Mouse (Mus musculus): ENCODE results near the gene Tln1. TPM values are rescaled to one million over a fixed set of nuclear protein-coding genes. Genes with fewer than 3 reads are reported as not detected.
A peak's percentile ranks its signal among the peaks of the same experiment; 100 is the strongest.

Tln1 gene
- polyA plus RNA-seq, 2 experiments = 30.1 to 39.7 TPM

DNA sequence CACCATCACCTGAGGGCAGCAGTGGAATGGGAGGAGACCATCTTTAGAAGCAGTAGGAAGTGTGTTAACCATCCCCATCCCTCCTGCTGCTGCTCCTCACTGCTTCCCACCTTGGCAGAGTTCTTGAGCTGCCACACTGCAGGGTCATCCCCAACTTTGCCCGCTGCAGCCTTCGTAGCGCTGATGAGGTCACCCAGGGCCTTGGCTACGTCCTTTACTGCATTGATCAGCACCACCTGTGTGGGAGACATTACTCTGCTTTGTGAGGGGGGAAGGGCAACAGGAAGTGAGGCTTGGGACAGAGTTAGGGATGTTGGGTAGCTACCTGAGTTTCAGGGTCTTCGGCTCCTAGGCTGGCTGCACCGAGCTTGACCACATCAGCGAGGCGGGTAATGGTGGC, 26.9 kb downstream of the Tln1 start:
- Histone ChIP-seq H3K36me3 (replicated peaks; ENCODE audit: control insufficient read depth, insufficient read depth, low read depth) (peaks cover 95% of the 10 kb centered on the region), H3K4me3 (ENCODE audit: insufficient read depth in 1 of 2, low read depth in 2 of 2, low read length in 2 of 2) (no peak overlapping the region), H3K9me3 (ENCODE audit: control insufficient read depth, low read length) (no peaks in the 10 kb centered on the region), H3K27me3 (ENCODE audit: control insufficient read depth, insufficient read depth, low read length) (no peaks in the 10 kb centered on the region), H3K4me1 (replicated peaks; ENCODE audit: control insufficient read depth in 2 of 2, insufficient read depth in 2 of 2, low read length in 1 of 2) (no peaks in the 10 kb centered on the region), H3K4me2 (ENCODE audit: low read depth) (no peak overlapping the region), H3K9ac (replicated peaks) (no peak overlapping the region), H3K27ac (no peak overlapping the region)
- WGBS (ENCODE audit: insufficient replicate concordance) = 90% methylated on average over 8 of the region's 8 CpGs
- no peak for DNase-seq (ENCODE audit: low read depth in 3 of 3, low spot score in 3 of 3)
- ATAC-seq (ENCODE audit: insufficient read depth) = no peak
- TF ChIP-seq EP300 (IDR thresholded peaks at IDR 0.05; ENCODE audit: low read depth) (no peak), CTCF (IDR thresholded peaks at IDR 0.05; ENCODE audit: low read depth) (no peak)

DNA sequence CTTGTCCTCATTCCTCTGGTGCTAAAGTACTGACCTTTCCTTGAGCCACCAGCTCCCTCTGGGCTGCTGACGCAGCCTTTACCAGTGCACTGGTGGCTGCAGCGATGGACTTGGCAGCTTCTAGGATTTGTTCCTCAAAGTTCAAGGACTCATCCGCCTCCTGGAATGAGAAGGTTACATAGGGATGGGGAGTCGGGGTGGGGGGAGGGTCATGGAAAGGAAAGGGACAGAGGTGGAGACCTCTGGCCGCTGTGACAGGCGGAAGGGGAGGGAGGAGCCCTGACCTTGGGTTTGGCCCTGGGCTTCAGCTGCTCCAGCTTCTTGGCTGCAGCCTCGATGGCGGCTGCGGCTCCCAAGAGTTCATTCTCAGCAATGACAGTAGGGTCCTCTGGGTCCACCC, 29.2 kb downstream of the Tln1 start:
- H3K27ac ChIP-seq = no peak overlapping the region
- TF ChIP-seq CTCF (IDR thresholded peaks at IDR 0.05; ENCODE audit: low read depth) (no peak), EP300 (IDR thresholded peaks at IDR 0.05; ENCODE audit: low read depth) (no peak)
- H3K4me2 ChIP-seq (ENCODE audit: low read depth) = no peak overlapping the region
- 90% methylated on average over 9 of the region's 9 CpGs for WGBS (ENCODE audit: insufficient replicate concordance)
- H3K9ac ChIP-seq (replicated peaks) = no peak overlapping the region
- DNase-seq (ENCODE audit: low read depth in 3 of 3, low spot score in 3 of 3) (no peak), ATAC-seq (ENCODE audit: insufficient read depth) (no peak)
- H3K4me3 ChIP-seq (ENCODE audit: insufficient read depth in 1 of 2, low read depth in 2 of 2, low read length in 2 of 2) = no peak overlapping the region
- no peaks in the 10 kb centered on the region for H3K9me3 ChIP-seq (ENCODE audit: control insufficient read depth, low read length)
- no peaks in the 10 kb centered on the region for H3K27me3 ChIP-seq (ENCODE audit: control insufficient read depth, insufficient read depth, low read length)
- H3K4me1 ChIP-seq (replicated peaks; ENCODE audit: control insufficient read depth in 2 of 2, insufficient read depth in 2 of 2, low read length in 1 of 2) = peaks cover 0 to 3% of the 10 kb centered on the region in 2 experiments; a peak in 1 of 4 replicates
- H3K36me3 ChIP-seq (replicated peaks; ENCODE audit: control insufficient read depth, insufficient read depth, low read depth) = peaks cover 73% of the 10 kb centered on the region

DNA sequence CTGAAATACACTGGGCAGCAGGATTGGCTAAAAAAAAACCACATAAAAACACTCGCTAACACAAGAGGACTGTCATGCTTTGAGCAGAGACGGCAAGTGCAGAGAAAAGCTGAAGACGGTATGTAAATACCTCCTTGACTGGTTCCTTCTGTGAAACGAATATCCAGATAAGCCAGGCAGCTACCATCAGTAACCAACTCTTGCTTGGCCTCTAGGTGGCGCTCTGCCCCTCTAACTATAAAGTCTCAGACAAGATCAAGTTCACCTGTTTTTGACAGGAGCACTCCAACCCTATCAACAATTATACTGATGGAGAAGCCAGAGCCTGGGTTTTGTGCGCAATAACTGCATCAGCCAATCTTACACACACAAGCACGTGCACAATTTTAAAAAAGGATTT, 31.9 kb downstream of the Tln1 start:
- ATAC-seq (ENCODE audit: insufficient read depth) (no peak), DNase-seq (ENCODE audit: low read depth in 3 of 3, low spot score in 3 of 3) (peak; percentile 68 to 71 (median 70))
- TF ChIP-seq CTCF (IDR thresholded peaks at IDR 0.05; ENCODE audit: low read depth) (peak; percentile 90), EP300 (IDR thresholded peaks at IDR 0.05; ENCODE audit: low read depth) (no peak)
- H3K36me3 ChIP-seq (replicated peaks; ENCODE audit: control insufficient read depth, insufficient read depth, low read depth) = peaks cover 47% of the 10 kb centered on the region
- no peak overlapping the region for H3K9ac ChIP-seq (replicated peaks)
- 18% methylated on average over 7 of the region's 7 CpGs for WGBS (ENCODE audit: insufficient replicate concordance)
- H3K4me1 ChIP-seq (replicated peaks; ENCODE audit: control insufficient read depth in 2 of 2, insufficient read depth in 2 of 2, low read length in 1 of 2) = peaks cover 0 to 3% of the 10 kb centered on the region in 2 experiments; a peak in 1 of 4 replicates
- no peak overlapping the region for H3K27ac ChIP-seq
- no peak overlapping the region for H3K4me3 ChIP-seq (ENCODE audit: insufficient read depth in 1 of 2, low read depth in 2 of 2, low read length in 2 of 2)
- peaks cover 5% of the 10 kb centered on the region for H3K27me3 ChIP-seq (ENCODE audit: control insufficient read depth, insufficient read depth, low read length)
- no peak overlapping the region for H3K4me2 ChIP-seq (ENCODE audit: low read depth)
- no peaks in the 10 kb centered on the region for H3K9me3 ChIP-seq (ENCODE audit: control insufficient read depth, low read length)

- TF ChIP-seq CTCF (IDR thresholded peaks at IDR 0.05; ENCODE audit: low read depth) (no peak), EP300 (IDR thresholded peaks at IDR 0.05; ENCODE audit: low read depth) (no peak)
- ATAC-seq (ENCODE audit: insufficient read depth) (no peak), DNase-seq (ENCODE audit: low read depth in 3 of 3, low spot score in 3 of 3) (no peak)
- Histone ChIP-seq H3K9me3 (ENCODE audit: control insufficient read depth, low read length) (no peaks in the 10 kb centered on the region), H3K9ac (replicated peaks) (no peak overlapping the region), H3K27me3 (ENCODE audit: control insufficient read depth, insufficient read depth, low read length) (peaks cover 10% of the 10 kb centered on the region), H3K4me1 (replicated peaks; ENCODE audit: control insufficient read depth in 2 of 2, insufficient read depth in 2 of 2, low read length in 1 of 2) (peaks cover 0 to 3% of the 10 kb centered on the region in 2 experiments; a peak in 1 of 4 replicates), H3K4me2 (ENCODE audit: low read depth) (no peak overlapping the region), H3K36me3 (replicated peaks; ENCODE audit: control insufficient read depth, insufficient read depth, low read depth) (peaks cover 42% of the 10 kb centered on the region), H3K4me3 (ENCODE audit: insufficient read depth in 1 of 2, low read depth in 2 of 2, low read length in 2 of 2) (no peak overlapping the region), H3K27ac (no peak overlapping the region)
- WGBS (ENCODE audit: insufficient replicate concordance) = 37% methylated on average over 8 of the region's 8 CpGs
Observed at GRCm38 (mm10) chr4:43530081-43530501, 32.4 kb downstream of the Tln1 start.

- H3K27ac ChIP-seq = no peak overlapping the region
- H3K9me3 ChIP-seq (ENCODE audit: control insufficient read depth, low read length) = no peaks in the 10 kb centered on the region
- no peak overlapping the region for H3K9ac ChIP-seq (replicated peaks)
- no peak for DNase-seq (ENCODE audit: low read depth in 3 of 3, low spot score in 3 of 3)
- H3K4me2 ChIP-seq (ENCODE audit: low read depth) = no peak overlapping the region
- 76% methylated on average over 9 of the region's 9 CpGs for WGBS (ENCODE audit: insufficient replicate concordance)
- no peak for ATAC-seq (ENCODE audit: insufficient read depth)
- H3K27me3 ChIP-seq (ENCODE audit: control insufficient read depth, insufficient read depth, low read length) = peaks cover 26% of the 10 kb centered on the region
- H3K36me3 ChIP-seq (replicated peaks; ENCODE audit: control insufficient read depth, insufficient read depth, low read depth) = peaks cover 26% of the 10 kb centered on the region
- H3K4me3 ChIP-seq (ENCODE audit: insufficient read depth in 1 of 2, low read depth in 2 of 2, low read length in 2 of 2) = no peak overlapping the region
- peaks cover 0 to 3% of the 10 kb centered on the region in 2 experiments; a peak in 1 of 4 replicates for H3K4me1 ChIP-seq (replicated peaks; ENCODE audit: control insufficient read depth in 2 of 2, insufficient read depth in 2 of 2, low read length in 1 of 2)
- TF ChIP-seq CTCF (IDR thresholded peaks at IDR 0.05; ENCODE audit: low read depth) = peak; percentile 52
- TF ChIP-seq EP300 (IDR thresholded peaks at IDR 0.05; ENCODE audit: low read depth) = no peak
Observed at GRCm38 (mm10) chr4:43528487-43528886, 34.0 kb downstream of the Tln1 start.

All from liver, embryonic 14.5 days (tissue).